8 mouse cellular contexts compared by ENCODE assay signal in genomic region chr11:20632619-20632965, GRCm38 (mm10).
DNase-seq lines count a peak whose midpoint lies in the region; ATAC-seq and TF ChIP-seq lines count a peak whose summit lies in the region.

No protein-coding gene starts in this region.

- peak; percentile 50 for ATAC-seq in intestine, postnatal 0 days
- ATAC-seq in neutrophil, adult 5-6 weeks (ENCODE audit: extremely low read depth, insufficient number of reproducible peaks, low FRiP score, poor library complexity, severe bottlenecking): peak; percentile 20; the same call in 1 of the 2 replicates

- H3K27me3 ChIP-seq in intestine, postnatal 0 days (replicated peaks; ENCODE audit: control insufficient read depth, insufficient read depth, low read length): no peaks in the 10 kb centered on the region

- no peaks in the 10 kb centered on the region for H3K36me3 ChIP-seq in intestine, postnatal 0 days (ENCODE audit: control insufficient read depth, insufficient read depth)

- H3K9me3 ChIP-seq in intestine, postnatal 0 days (ENCODE audit: control insufficient read depth): no peaks in the 10 kb centered on the region

- H3K4me2 ChIP-seq in intestine, postnatal 0 days (replicated peaks; ENCODE audit: low read depth): peak overlapping the region; percentile 86

- peak overlapping the region; percentile 99 for H3K9ac ChIP-seq in intestine, postnatal 0 days (ENCODE audit: low read depth, low read length)

- peak overlapping the region; percentile 96 for H3K4me3 ChIP-seq in intestine, postnatal 0 days (ENCODE audit: low read depth, low read length)

- TF ChIP-seq CTCF in intestine, postnatal 0 days (IDR thresholded peaks at IDR 0.05; ENCODE audit: low read depth): no peak

- peak; percentile 48 for DNase-seq in gastrocnemius, adult 18-20 months (ENCODE audit: low spot score)
- DNase-seq in gastrocnemius, postnatal 36 days: no peak
- peak; percentile 66 for DNase-seq in c-Kit-positive CD71-positive TER-119-negative erythroid progenitor cells, embryonic 14.5 days (ENCODE audit: low read depth)
- peak; percentile 53 for DNase-seq in gastrocnemius, postnatal 14 days
- DNase-seq in lung, adult 18-20 months: peak; percentile 63 to 74
- DNase-seq in left cerebral cortex, postnatal 4 days: no peak

- intact Hi-C loops in gastrocnemius, postnatal 36 days (cut with DNase I): loop anchor here (5.0 to 10.0 kb wide), 2 partner anchors 90 to 388 kb away; partner anchors contain the start of genes Cep68 and Sertad2
- intact Hi-C loops in gastrocnemius, postnatal 14 days (cut with DNase I; ENCODE audit: low total_unique reads): no loop called here
- intact Hi-C loops in left cerebral cortex, postnatal 4 days (cut with DNase I): loop anchor here (5.0 kb wide), 1 partner anchor 90 kb away; the partner anchor contains the start of gene Sertad2

- peaks cover 8% of the 10 kb centered on the region; the same call in 1 of the 2 replicates for H3K4me1 ChIP-seq in intestine, postnatal 0 days (replicated peaks; ENCODE audit: control insufficient read depth, insufficient read depth, low read length)

- H3K27ac ChIP-seq in intestine, postnatal 0 days (ENCODE audit: low read depth, low read length): peak overlapping the region; percentile 100

- under 1% methylated on average over 13 of the region's 13 CpGs for WGBS in intestine, postnatal 0 days

Comparison
In these comparisons a context has a peak if more than half of its experiments do, and no peak if none do; other contexts are left out.
1. DNase-seq: peak in gastrocnemius, adult 18-20 months (single experiment), c-Kit-positive CD71-positive TER-119-negative erythroid progenitor cells, embryonic 14.5 days (single experiment), gastrocnemius, postnatal 14 days (single experiment) and lung, adult 18-20 months (2 of 2); none in gastrocnemius, postnatal 36 days (0 of 2) and left cerebral cortex, postnatal 4 days (single experiment).